Mouse (Mus musculus): ENCODE measurements at regions not wholly inside any gene's neighbourhood (a gene's known extent, or its start where the extent isn't known, plus 50 kb on each side); places are given as distances from the start of the nearest gene placed in this dataset.

- peak; percentile 61 for DNase-seq
These were observed 52.8 kb upstream of the Nfe2l3 start for GRCm38 (mm10) chr6:51379560-51380274.

- no peak for DNase-seq
These were observed 52.2 kb upstream of the Nfe2l3 start for GRCm38 (mm10) chr6:51380275-51380575.

GRCm38 (mm10) chr6:51381465-51381864 is 51.0 kb upstream of the Nfe2l3 start:
- DNase-seq = no peak

Measured in cerebellum, adult 11-12 months (tissue).